Mouse (Mus musculus) left cerebral cortex, postnatal 14 days (tissue): ENCODE measurements around the gene Lin7c. TPM values are rescaled to one million over a fixed set of nuclear protein-coding genes. Genes with fewer than 3 reads are reported as not detected.
"Not testable (repeated sequence)": the region's sequence is repeated elsewhere in the genome, so short reads cannot be mapped to it uniquely, and the experiment has no call there.

Experiments
- DNase-seq, 2 experiments: peaks; one replicate each; pipeline ENCODE4 v3.0.0; 2021 to 2022; ENCODE audit warnings: low spot score in 2 of 2, mixed read lengths in 1 of 2
- intact Hi-C: fragments of 180-260 bp; cut with DNase I; formaldehyde crosslinking; loops from one replicate; pipeline ENCODE4 v1.15.1; 2025
- long read RNA-seq, 2 experiments: library from polyadenylated mRNA; stranded (forward); transcript quantifications; one replicate each; pipeline ENCODE4 v2.0.0; 2021
- total RNA-seq, 2 experiments: library from RNA; stranded (reverse); gene quantifications; 2 replicates each; pipeline ENCODE4 v1.2.3; 2021

Lin7c gene
- 10 to 100 TPM; 82.2 to 83.1 TPM for total RNA-seq
- long read RNA-seq, experiment 1, full-length matches to known transcripts: 72 of 81 reads
- long read RNA-seq, experiment 1, partial matches to known transcripts: 2 of 81 reads
- long read RNA-seq, experiment 1, other reads (novel, unspliced or antisense): 7 of 81 reads
- long read RNA-seq, experiment 2, full-length matches to known transcripts: 92 of 105 reads
- long read RNA-seq, experiment 2, partial matches to known transcripts: 10 of 105 reads
- long read RNA-seq, experiment 2, other reads (novel, unspliced or antisense): 3 of 105 reads

DNA sequence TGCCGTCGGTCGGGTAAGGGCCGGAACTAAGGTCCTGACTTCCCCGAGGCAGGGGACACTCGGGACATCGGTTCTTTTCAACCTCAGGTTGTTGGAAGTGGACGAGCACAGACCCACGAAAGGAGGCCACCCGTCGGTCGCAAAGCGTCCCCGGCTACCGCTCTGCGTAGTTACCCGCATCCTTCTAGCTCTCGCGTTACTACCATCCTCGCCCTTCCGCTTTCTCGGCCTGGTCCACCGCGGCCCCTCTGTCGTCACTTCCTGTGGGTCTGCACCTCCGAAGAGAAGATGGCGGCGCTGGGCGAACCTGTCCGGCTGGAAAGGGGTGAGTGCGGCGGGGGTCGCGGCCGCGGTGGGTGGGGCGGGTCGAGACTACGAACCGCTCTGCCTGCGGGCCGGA is at the start of gene Lin7c:
TSS of gene Lin7c (plus strand) at position 257 of the 400 bp plus-strand sequence.
- peak; percentile 94 to 95 for DNase-seq
- intact Hi-C loops: loop anchor here (10.0 kb wide), 1 partner anchor 1926 kb away; no protein-coding TSS in a partner anchor

- intact Hi-C loops: no loop called here
- DNase-seq: no peak
These were observed 44.3 kb upstream of the Lin7c start for GRCm38 (mm10) chr2:109846401-109846800.

- intact Hi-C loops: no loop called here
- no peak for DNase-seq
These were observed 42.3 kb upstream of the Lin7c start for GRCm38 (mm10) chr2:109848305-109848704.

DNA sequence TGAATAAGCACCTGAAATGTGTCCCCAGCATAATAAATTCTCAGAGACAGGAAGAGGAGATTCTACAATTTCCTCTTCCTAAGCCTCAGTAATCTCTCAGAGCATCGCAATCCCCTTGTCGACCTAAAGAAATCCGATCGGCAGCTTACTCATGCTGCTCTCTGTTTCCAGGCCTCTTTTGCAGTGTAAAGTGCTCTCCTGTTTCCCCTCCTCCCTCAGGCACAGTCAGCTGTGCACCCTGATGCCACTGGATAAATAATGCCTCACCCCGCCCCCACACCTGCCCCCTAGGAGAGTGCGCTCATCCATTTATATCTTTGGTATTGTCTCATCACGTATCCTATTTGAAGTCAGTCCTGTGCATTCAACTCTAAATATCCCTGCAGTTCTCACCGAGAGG is 41.9 kb upstream of the Lin7c start:
- intact Hi-C loops: no loop called here
- DNase-seq: no peak

DNA sequence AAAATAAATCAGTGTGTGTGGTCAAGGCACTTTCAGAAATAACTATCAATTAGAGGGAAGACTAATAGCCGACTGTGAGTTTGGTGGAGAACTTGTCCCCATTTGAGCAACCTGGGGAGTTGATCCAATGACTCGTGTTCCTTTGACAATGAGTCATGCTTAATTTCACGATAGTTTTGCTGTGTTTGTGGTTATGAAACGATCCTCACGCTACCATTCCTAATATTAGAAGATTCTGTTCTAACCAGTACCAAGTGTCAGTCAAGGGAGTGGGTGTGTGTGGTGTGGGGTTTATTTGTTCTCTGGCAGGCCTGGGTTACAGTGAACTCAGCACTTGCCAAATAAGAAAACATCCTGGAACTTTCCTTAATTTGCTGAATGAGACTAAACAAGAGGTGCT is 35.1 kb upstream of the Lin7c start:
- intact Hi-C loops: no loop called here
- no peak for DNase-seq

DNA sequence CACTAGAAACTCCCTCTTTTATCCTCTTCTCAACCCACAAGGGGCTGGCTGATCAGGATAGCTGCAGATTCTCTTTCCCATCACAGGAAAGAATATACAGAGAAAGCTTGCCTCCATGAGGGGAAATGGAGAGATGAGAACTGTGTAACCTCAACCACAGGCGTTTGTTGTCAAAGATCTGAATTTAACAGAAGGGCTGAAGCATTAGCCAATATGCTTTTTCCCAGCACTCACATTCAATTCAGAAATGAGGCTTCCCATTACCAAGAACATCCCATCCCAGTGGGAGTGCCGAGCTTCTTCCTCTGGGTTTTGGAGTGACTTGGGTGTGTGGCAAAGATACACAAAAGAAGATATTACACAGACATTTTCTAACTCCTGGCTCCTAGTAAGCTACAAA is 31.0 kb upstream of the Lin7c start:
- DNase-seq: no peak
- intact Hi-C loops: loop anchor here (10.0 kb wide), 1 partner anchor 165 kb away; no protein-coding TSS in a partner anchor

DNA sequence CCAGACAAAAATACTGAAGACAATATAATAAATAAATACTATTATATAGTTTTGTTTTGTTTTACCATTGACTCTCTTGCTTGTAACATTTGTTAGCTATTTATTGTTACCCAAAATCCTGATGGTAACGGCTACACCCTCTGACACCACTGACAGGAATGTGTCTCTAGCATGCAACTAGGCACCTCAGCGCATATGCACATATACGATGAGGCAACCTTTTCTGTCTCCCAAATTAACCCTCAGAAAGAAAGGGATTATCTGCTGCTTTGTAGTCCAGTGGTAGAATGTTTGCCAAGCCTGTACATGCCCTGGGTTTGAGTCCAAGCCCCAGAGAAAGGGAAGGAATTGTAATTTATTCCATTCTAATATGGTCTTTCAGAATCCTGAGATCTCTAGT is 29.8 kb upstream of the Lin7c start:
- intact Hi-C loops: loop anchor here (10.0 kb wide), 1 partner anchor 166 kb away; no protein-coding TSS in a partner anchor
- DNase-seq: no peak

DNA sequence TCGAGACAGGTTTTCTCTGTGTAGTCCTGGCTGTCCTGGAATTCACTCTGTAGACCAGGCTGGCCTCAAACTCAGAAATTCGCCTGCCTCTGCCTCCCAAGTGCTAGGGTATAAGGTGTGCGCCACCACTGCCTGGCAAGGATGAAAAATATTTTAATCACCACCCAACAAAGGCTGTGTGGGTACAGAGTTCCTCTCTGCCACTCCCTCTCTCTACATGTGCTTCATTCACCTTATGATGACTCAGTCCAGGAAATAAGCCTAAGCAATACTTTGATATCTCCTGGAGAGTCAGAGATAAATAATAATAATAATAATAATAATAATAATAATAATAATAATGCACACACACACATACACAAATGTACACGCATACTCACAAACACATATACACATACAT is 11.2 kb upstream of the Lin7c start:
- DNase-seq, intact Hi-C loops: not testable (repeated sequence)

DNA sequence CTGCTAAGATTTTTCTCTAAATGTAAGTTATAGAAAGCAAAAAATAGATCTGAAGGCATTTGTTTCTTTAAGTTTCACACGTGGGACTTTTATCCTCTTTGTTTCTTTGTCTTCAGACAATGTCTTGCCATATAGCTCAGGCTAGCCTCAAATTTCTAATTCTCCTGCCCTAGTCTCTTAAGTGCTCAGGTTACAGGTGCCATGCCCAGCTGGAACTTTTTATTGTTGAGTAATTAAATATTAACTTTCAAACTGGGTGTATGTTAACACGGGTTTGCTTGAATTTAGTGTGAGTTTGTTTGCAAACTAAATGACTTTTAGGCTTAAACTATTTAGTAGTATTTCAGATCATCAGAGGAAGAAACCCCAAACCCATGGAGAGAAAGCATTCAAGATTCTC is 9.5 kb upstream of the Lin7c start:
- DNase-seq: no peak
- intact Hi-C loops: loop anchor here (10.0 kb wide), 1 partner anchor 106 kb away; no protein-coding TSS in a partner anchor

- DNase-seq: no peak
- intact Hi-C loops: loop anchor here (10.0 kb wide), 1 partner anchor 107 kb away; no protein-coding TSS in a partner anchor
These were observed 9.0 kb upstream of the Lin7c start for GRCm38 (mm10) chr2:109881625-109882024.

DNA sequence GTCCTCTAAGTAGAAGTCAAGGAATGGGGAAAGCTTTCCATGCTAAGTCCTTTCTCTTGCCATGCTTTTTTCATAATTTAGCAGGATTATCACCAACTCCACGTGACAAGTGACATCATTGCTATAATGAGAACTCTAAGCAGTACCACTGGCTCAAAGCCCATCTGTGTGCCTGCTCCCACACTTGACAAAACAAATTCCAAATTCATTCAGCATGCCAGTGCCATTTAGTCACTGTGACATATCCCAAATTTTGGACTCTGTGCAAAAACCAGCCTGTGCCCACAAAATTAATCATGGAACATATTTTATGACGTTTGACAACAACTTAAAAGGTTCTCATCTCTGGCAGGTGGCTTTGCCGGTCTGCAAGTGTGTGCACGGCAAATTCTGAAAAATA is 6.5 kb upstream of the Lin7c start:
- DNase-seq: peak; percentile 14 to 60
- intact Hi-C loops: loop anchor here (10.0 kb wide), 1 partner anchor 109 kb away; no protein-coding TSS in a partner anchor

- intact Hi-C loops: loop anchor here (10.0 kb wide), 1 partner anchor 110 kb away; no protein-coding TSS in a partner anchor
- no peak for DNase-seq
These were observed 6.1 kb upstream of the Lin7c start for GRCm38 (mm10) chr2:109884507-109884906.

DNA sequence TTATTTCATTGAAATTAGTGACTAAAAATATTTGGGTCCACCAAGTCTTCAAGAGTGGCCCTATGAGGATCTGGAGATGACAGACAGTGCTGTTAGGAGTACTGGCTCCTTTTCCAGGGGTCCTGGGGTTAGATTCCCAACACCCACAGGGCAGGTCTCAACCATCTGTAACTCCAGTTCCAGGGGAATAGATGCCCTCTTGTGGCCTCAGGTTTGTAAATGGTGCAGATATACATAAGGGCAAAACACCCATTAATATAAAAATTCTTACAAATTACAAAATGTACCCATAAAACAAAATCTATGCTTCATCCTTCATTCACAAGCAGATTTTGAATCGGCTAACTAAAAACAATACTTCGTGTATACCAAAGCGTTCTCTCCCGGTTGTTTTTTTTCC is 585 bp upstream of the Lin7c start:
- DNase-seq: no peak
- intact Hi-C loops: loop anchor here (10.0 kb wide), 1 partner anchor 1925 kb away; no protein-coding TSS in a partner anchor

DNA sequence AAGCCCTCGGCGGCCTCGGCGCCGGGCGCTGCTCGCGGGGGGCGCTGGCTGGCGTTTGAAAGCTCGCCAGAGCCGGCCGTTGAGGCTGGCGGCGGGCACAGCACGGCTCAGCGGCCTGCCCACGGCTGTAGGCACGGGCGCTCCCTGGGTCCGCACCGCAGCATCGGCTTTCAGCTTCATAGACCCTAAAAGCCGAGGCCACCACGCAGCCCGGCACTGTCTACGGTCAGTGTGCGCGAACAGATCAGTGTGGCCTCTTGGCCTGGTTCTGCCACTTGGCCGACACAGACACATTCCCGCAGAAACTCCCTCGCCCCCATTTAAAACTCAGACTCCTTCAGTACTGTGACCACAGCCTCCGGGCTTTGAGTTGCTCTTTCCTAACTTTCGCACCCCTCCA is 378 bp downstream of the Lin7c start:
- DNase-seq: no peak
- intact Hi-C loops: loop anchor here (10.0 kb wide), 1 partner anchor 1926 kb away; no protein-coding TSS in a partner anchor

GRCm38 (mm10) chr2:109891471-109891870 is 818 bp downstream of the Lin7c start:
- DNase-seq: no peak
- intact Hi-C loops: loop anchor here (10.0 kb wide), 1 partner anchor 1927 kb away; no protein-coding TSS in a partner anchor

DNA sequence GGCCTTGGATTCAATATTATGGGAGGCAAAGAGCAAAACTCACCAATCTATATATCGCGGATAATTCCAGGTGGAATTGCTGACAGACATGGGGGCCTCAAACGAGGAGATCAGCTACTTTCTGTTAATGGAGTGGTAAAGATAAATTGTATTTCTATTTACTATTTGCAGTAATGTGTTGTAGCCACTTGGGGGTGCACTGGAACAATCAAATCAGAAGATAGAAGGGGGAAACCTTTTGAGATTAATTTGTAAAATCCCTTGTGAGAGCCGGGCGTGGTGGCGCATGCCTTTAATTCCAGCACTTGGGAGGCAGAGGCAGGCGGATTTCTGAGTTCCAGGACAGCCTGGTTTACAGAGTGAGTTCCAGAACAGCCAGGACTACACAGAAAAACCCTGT is 5.7 kb downstream of the Lin7c start:
- DNase-seq: no peak
- intact Hi-C loops: loop anchor here (10.0 kb wide), 1 partner anchor 1932 kb away; no protein-coding TSS in a partner anchor

DNA sequence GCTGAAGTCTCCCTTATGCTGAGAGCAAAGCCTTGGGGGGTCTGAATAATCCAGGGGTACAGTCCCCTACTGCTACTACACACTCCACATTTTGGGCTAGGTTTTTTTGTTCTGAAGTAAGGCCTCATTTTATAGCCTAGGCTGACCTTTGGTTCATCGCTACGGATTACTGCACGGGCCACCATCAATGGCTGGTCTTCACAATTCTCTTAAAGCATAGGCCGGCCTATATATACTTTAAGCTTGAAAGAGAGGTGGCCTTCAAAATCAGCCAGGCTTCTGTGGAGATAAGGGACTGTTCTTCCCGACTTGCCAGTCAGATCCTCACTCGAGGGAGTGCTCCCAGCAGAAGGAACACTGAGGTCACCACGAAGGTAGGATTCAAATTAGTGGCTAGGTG is 12.2 kb downstream of the Lin7c start:
- intact Hi-C loops: loop anchor here (5.0 to 10.0 kb wide), 2 partner anchors 664 to 1152 kb away; no protein-coding TSS in a partner anchor
- DNase-seq: no peak

DNA sequence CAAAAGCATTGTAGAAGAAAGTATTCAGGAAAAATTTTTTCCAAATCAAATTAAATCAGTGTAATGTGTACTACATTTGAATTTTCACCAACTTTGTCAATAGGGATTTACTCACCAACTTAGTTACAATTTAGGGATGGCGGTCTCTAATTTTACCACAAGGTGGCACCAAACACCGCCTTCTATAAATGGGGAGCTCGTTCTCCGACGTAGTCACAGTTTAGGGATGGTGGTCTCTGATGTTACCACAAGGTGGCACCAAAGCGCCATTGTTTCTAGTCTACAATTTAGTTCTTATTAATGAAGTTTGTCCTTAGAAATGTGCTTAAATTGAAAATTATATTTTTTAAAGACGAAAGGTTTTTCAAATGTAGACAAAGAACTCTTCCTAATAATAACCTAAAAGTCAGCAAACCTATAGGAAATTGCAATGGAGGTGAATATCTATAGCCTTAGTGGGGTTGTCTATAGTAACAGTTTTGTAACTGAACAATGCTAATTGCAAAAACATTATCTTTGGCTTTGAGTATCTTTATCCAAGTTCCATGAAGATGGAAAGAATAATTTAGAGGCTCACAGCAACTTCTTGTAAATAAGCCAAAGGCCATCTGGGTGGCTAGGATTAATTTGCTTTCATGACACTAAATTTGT is 13.6 kb downstream of the Lin7c start:
- intact Hi-C loops: loop anchor here (1.0 to 10.0 kb wide), 3 partner anchors 301 to 1151 kb away; no protein-coding TSS in a partner anchor
- peak; percentile 93 to 95 for DNase-seq

GRCm38 (mm10) chr2:109909122-109909521 is 18.5 kb downstream of the Lin7c start:
- no peak for DNase-seq
- intact Hi-C loops: loop anchor here (10.0 kb wide), 1 partner anchor 1146 kb away; no protein-coding TSS in a partner anchor

- intact Hi-C loops: no loop called here
These were observed 21.6 kb downstream of the Lin7c start for GRCm38 (mm10) chr2:109912216-109912615.

More at GRCm38 (mm10) chr2:109912216-109912615, 21.6 kb downstream of the Lin7c start:
- no peak for DNase-seq
